Mouse (Mus musculus): ENCODE results near the gene Lmx1b. TPM values are rescaled to one million over a fixed set of nuclear protein-coding genes. Genes with fewer than 3 reads are reported as not detected.

Lmx1b gene
- polyA plus RNA-seq, 1 experiment from 2014 or later: not detected

GRCm38 (mm10) chr2:33580697-33581448 lies 59.4 kb downstream of the Lmx1b start:
- H3K4me3 ChIP-seq (ENCODE audit: low read depth, low read length): peak overlapping the region; percentile 16; the same call in 1 of the 2 replicates
- TF ChIP-seq EP300 (IDR thresholded peaks at IDR 0.05) (no peak), CTCF (IDR thresholded peaks at IDR 0.05) (no peak)
- no peaks in the 10 kb centered on the region for H3K9me3 ChIP-seq (ENCODE audit: low read length)
- H3K4me1 ChIP-seq (ENCODE audit: insufficient read depth, low read depth, low read length): no peaks in the 10 kb centered on the region
- WGBS: 2% methylated on average over 34 of the region's 34 CpGs
- ATAC-seq: no peak
- H3K4me2 ChIP-seq (replicated peaks; ENCODE audit: low read depth, low read length): peak overlapping the region; percentile 37
- peaks cover 22% of the 10 kb centered on the region; the same call in 1 of the 2 replicates for H3K27me3 ChIP-seq (replicated peaks; ENCODE audit: insufficient read depth, low read length)
- H3K27ac ChIP-seq (ENCODE audit: low read length): no peak overlapping the region
- H3K9ac ChIP-seq (replicated peaks; ENCODE audit: low read depth): no peak overlapping the region
- DNase-seq (ENCODE audit: low spot score): no peak
- H3K36me3 ChIP-seq (ENCODE audit: insufficient read depth, low read length): no peaks in the 10 kb centered on the region

DNA sequence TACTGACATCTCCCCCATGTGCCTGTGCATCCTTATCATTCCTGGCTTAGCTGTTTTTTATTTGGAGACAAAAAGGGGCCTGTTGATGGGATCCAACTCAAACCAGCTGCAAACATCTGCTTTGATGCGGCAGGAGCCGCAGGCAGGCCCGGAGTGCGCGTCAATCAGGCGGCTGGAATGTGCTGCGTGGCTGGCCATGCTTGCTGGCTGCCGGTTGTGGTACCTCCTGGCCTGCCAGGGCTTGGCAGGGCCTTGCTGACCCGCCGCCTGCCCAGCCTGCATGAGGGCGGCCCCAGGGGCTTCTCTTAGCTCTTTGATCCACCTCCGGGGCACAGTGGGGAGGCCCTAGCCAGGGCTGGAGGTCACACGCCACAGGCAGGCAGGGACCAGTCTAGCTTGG lies 64.9 kb downstream of the Lmx1b start:
- 33% methylated on average over 13 of the region's 13 CpGs for WGBS
- no peak for TF ChIP-seq EP300 (IDR thresholded peaks at IDR 0.05)
- no peak for TF ChIP-seq CTCF (IDR thresholded peaks at IDR 0.05)
- Histone ChIP-seq H3K27ac (ENCODE audit: low read length) (no peak overlapping the region), H3K36me3 (ENCODE audit: insufficient read depth, low read length) (no peaks in the 10 kb centered on the region), H3K4me3 (ENCODE audit: low read depth, low read length) (no peak overlapping the region), H3K9me3 (ENCODE audit: low read length) (no peaks in the 10 kb centered on the region), H3K9ac (replicated peaks; ENCODE audit: low read depth) (no peak overlapping the region), H3K4me2 (replicated peaks; ENCODE audit: low read depth, low read length) (no peak overlapping the region), H3K4me1 (ENCODE audit: insufficient read depth, low read depth, low read length) (no peaks in the 10 kb centered on the region), H3K27me3 (replicated peaks; ENCODE audit: insufficient read depth, low read length) (peaks cover 8% of the 10 kb centered on the region; the same call in 1 of the 2 replicates)
- DNase-seq (ENCODE audit: low spot score): peak; percentile 27
- ATAC-seq: 0 out of 2 replicates have a peak, but pooled peaks have one; percentile 8

DNA sequence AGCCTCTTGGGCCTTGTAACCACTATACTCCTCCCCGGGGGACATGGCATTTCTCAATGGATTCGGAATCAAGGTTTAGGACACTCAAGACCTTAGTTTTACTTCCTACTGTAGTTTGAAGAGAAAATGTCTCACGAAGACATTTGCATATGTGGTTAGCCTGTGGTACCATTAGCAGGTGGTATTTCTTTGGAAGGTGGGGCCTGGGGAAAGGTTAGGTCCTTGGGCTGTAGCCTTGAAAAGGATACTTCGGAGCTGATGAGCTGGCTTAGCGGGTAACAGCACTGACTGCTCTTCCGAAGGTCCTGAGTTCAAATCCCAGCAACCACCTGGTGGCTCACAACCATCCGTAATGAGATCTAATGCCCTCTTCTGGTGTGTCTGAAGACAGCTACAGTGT lies 67.2 kb downstream of the Lmx1b start:
- DNase-seq (ENCODE audit: low spot score): no peak
- H3K4me3 ChIP-seq (ENCODE audit: low read depth, low read length): no peak overlapping the region
- H3K36me3 ChIP-seq (ENCODE audit: insufficient read depth, low read length): no peaks in the 10 kb centered on the region
- 86% methylated on average over 7 of the region's 7 CpGs for WGBS
- TF ChIP-seq CTCF (IDR thresholded peaks at IDR 0.05): no peak
- TF ChIP-seq EP300 (IDR thresholded peaks at IDR 0.05): no peak
- ATAC-seq: no peak
- peaks cover 6% of the 10 kb centered on the region; the same call in 1 of the 2 replicates for H3K27me3 ChIP-seq (replicated peaks; ENCODE audit: insufficient read depth, low read length)
- H3K4me1 ChIP-seq (ENCODE audit: insufficient read depth, low read depth, low read length): no peaks in the 10 kb centered on the region
- H3K4me2 ChIP-seq (replicated peaks; ENCODE audit: low read depth, low read length): no peak overlapping the region
- no peak overlapping the region for H3K27ac ChIP-seq (ENCODE audit: low read length)
- no peaks in the 10 kb centered on the region for H3K9me3 ChIP-seq (ENCODE audit: low read length)
- H3K9ac ChIP-seq (replicated peaks; ENCODE audit: low read depth): no peak overlapping the region

DNA sequence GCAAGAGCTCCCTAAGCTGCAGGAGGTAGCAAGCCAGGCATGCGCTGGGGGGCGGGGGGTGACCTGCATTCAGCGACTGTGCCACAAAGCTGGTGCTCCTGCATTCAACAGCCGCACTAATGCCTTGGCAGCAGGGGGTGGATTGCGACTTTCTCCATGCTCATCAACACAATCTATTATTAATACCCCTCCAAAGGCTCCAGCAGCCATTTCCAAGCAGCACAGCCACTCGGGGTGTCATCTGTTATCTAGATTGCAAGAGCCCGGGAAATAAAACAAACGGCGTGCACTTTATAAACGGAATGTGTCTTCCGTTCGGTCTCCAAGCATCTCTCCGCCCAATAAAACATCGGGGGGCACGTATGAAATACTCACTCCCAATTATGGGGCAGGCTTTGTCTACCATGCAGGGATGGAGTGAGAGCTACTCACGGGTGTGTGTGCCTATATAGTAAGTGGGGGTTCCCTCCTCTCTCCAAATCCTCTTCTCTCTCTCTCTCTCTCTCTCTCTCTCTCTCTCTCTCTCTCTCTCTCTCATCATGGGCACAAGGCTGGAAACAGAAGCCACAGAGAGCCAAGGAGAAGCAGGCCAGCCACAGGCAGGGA lies 69.0 kb downstream of the Lmx1b start:
- no peak overlapping the region for H3K4me3 ChIP-seq (ENCODE audit: low read depth, low read length)
- TF ChIP-seq CTCF (IDR thresholded peaks at IDR 0.05) (no peak), EP300 (IDR thresholded peaks at IDR 0.05) (no peak)
- ATAC-seq (no peak), DNase-seq (ENCODE audit: low spot score) (no peak)
- WGBS: 39% methylated on average over 16 of the region's 16 CpGs
- H3K27me3 ChIP-seq (replicated peaks; ENCODE audit: insufficient read depth, low read length): peaks cover 6% of the 10 kb centered on the region; the same call in 1 of the 2 replicates
- H3K4me1 ChIP-seq (ENCODE audit: insufficient read depth, low read depth, low read length): no peaks in the 10 kb centered on the region
- no peak overlapping the region for H3K27ac ChIP-seq (ENCODE audit: low read length)
- no peak overlapping the region for H3K4me2 ChIP-seq (replicated peaks; ENCODE audit: low read depth, low read length)
- no peaks in the 10 kb centered on the region for H3K9me3 ChIP-seq (ENCODE audit: low read length)
- H3K9ac ChIP-seq (replicated peaks; ENCODE audit: low read depth): no peak overlapping the region
- no peaks in the 10 kb centered on the region for H3K36me3 ChIP-seq (ENCODE audit: insufficient read depth, low read length)

DNA sequence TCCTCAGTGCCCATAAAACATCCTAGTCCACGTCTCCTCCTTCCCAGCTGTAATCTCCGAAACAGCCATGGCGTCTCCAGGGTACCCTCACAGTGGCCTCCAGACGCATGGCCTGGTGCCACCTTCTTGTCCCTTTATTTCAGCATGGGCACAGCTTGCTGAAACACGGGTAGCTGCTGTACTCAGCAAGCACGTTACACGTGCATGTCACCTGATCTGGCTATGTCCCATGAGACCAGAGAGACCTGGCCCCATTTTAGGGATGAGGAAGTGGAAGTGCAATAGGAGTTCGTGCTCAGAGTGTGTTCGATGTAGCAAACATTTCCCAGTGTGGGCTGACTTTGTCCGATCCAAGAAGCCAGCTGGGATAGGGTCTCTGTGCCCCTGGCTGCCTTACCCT lies 70.6 kb downstream of the Lmx1b start:
- no peaks in the 10 kb centered on the region for H3K9me3 ChIP-seq (ENCODE audit: low read length)
- DNase-seq (ENCODE audit: low spot score) (no peak), ATAC-seq (no peak)
- no peak overlapping the region for H3K4me2 ChIP-seq (replicated peaks; ENCODE audit: low read depth, low read length)
- H3K36me3 ChIP-seq (ENCODE audit: insufficient read depth, low read length): no peaks in the 10 kb centered on the region
- WGBS: 74% methylated on average over 10 of the region's 10 CpGs
- H3K27ac ChIP-seq (ENCODE audit: low read length): no peak overlapping the region
- TF ChIP-seq CTCF (IDR thresholded peaks at IDR 0.05): no peak
- TF ChIP-seq EP300 (IDR thresholded peaks at IDR 0.05): no peak
- H3K27me3 ChIP-seq (replicated peaks; ENCODE audit: insufficient read depth, low read length): peaks cover 6% of the 10 kb centered on the region; the same call in 1 of the 2 replicates
- no peak overlapping the region for H3K9ac ChIP-seq (replicated peaks; ENCODE audit: low read depth)
- H3K4me3 ChIP-seq (ENCODE audit: low read depth, low read length): no peak overlapping the region
- H3K4me1 ChIP-seq (ENCODE audit: insufficient read depth, low read depth, low read length): no peaks in the 10 kb centered on the region

- DNase-seq (ENCODE audit: low spot score) (no peak), ATAC-seq (no peak; the same call in 1 of the 2 replicates)
- no peak overlapping the region for H3K27ac ChIP-seq (ENCODE audit: low read length)
- WGBS: 8% methylated on average over 9 of the region's 9 CpGs
- TF ChIP-seq CTCF (IDR thresholded peaks at IDR 0.05): peak; percentile 63
- TF ChIP-seq EP300 (IDR thresholded peaks at IDR 0.05): no peak
- no peaks in the 10 kb centered on the region for H3K4me1 ChIP-seq (ENCODE audit: insufficient read depth, low read depth, low read length)
- H3K36me3 ChIP-seq (ENCODE audit: insufficient read depth, low read length): no peaks in the 10 kb centered on the region
- no peak overlapping the region for H3K4me3 ChIP-seq (ENCODE audit: low read depth, low read length)
- H3K4me2 ChIP-seq (replicated peaks; ENCODE audit: low read depth, low read length): no peak overlapping the region
- H3K9me3 ChIP-seq (ENCODE audit: low read length): no peaks in the 10 kb centered on the region
- no peak overlapping the region for H3K9ac ChIP-seq (replicated peaks; ENCODE audit: low read depth)
- H3K27me3 ChIP-seq (replicated peaks; ENCODE audit: insufficient read depth, low read length): peaks cover 6% of the 10 kb centered on the region; the same call in 1 of the 2 replicates
These were observed 71.1 kb downstream of the Lmx1b start for GRCm38 (mm10) chr2:33569240-33569639.
